Mouse (Mus musculus) embryonic fibroblast, embryonic 13.5 days (primary cell): ENCODE data around the gene Psmd3. TPM values are rescaled to one million over a fixed set of nuclear protein-coding genes. Genes with fewer than 3 reads are reported as not detected.

ENCODE experiments used
- H3K27ac ChIP-seq: 2 replicates; pipeline ENCODE4 v1.5.1; 2012; ENCODE audit warnings: low read length, control low read depth, inconsistent platforms; ENCODE audit not compliant: insufficient read depth
- H3K4me1 ChIP-seq: 2 replicates; pipeline ENCODE4 v1.6.1; 2011; ENCODE audit warnings: low read length; ENCODE audit not compliant: control insufficient read depth, insufficient read depth
- H3K4me3 ChIP-seq: 2 replicates; pipeline ENCODE4 v1.5.1; 2011; ENCODE audit warnings: mild to moderate bottlenecking, control low read depth, low read length; ENCODE audit not compliant: insufficient read depth
- CTCF ChIP-seq: IDR thresholded peaks from 2 replicates; pipeline ENCODE4 v1.5.1; 2011; ENCODE audit warnings: mild to moderate bottlenecking, control low read depth, low read length, moderate library complexity, borderline replicate concordance; ENCODE audit not compliant: insufficient read depth
- POLR2A ChIP-seq: IDR thresholded peaks from 2 replicates; pipeline ENCODE4 v1.6.1; 2011; ENCODE audit warnings: low read depth, mild to moderate bottlenecking, control low read depth, low read length, moderate library complexity
- polyA plus RNA-seq: library from polyadenylated mRNA; stranded (reverse); fragments of >200 nt; gene quantifications from 2 replicates; pipeline ENCODE4 v1.2.4, GENCODE M21; 2011; ENCODE audit warnings: low read depth; ENCODE audit not compliant: missing spikeins, insufficient read length

Gene Psmd3
- polyA plus RNA-seq, 1 experiment = 86.7 TPM

GRCm38 (mm10) chr11:98713703-98714102, 31.3 kb downstream of the Psmd3 start:
- Histone ChIP-seq H3K4me1 (peaks cover 4% of the 10 kb centered on the region; the same call in 1 of the 2 replicates), H3K4me3 (no peak overlapping the region), H3K27ac (no peak overlapping the region)
- TF ChIP-seq POLR2A (no peak), CTCF (no peak)

- H3K4me1 ChIP-seq = no peaks in the 10 kb centered on the region
- TF ChIP-seq POLR2A (no peak), CTCF (no peak)
- H3K27ac ChIP-seq = no peak overlapping the region
- no peak overlapping the region for H3K4me3 ChIP-seq
Observed at GRCm38 (mm10) chr11:98715946-98716345, 33.6 kb downstream of the Psmd3 start.

GRCm38 (mm10) chr11:98717904-98718303, 35.5 kb downstream of the Psmd3 start:
- Histone ChIP-seq H3K27ac (no peak overlapping the region), H3K4me1 (no peaks in the 10 kb centered on the region), H3K4me3 (no peak overlapping the region)
- TF ChIP-seq CTCF (peak; percentile 78; the same call in 1 of the 2 replicates), POLR2A (no peak)

GRCm38 (mm10) chr11:98720756-98721155, 38.4 kb downstream of the Psmd3 start:
- H3K4me3 ChIP-seq = no peak overlapping the region
- no peak overlapping the region for H3K27ac ChIP-seq
- TF ChIP-seq CTCF = no peak
- TF ChIP-seq POLR2A = no peak
- H3K4me1 ChIP-seq = no peaks in the 10 kb centered on the region

GRCm38 (mm10) chr11:98721458-98722226, 39.3 kb downstream of the Psmd3 start:
- Histone ChIP-seq H3K27ac (no peak overlapping the region), H3K4me1 (no peaks in the 10 kb centered on the region), H3K4me3 (no peak overlapping the region)
- no peak for TF ChIP-seq CTCF
- TF ChIP-seq POLR2A = no peak

GRCm38 (mm10) chr11:98723098-98723497, 40.7 kb downstream of the Psmd3 start:
- H3K4me3 ChIP-seq = no peak overlapping the region
- no peak overlapping the region for H3K27ac ChIP-seq
- TF ChIP-seq POLR2A (no peak), CTCF (no peak)
- no peaks in the 10 kb centered on the region for H3K4me1 ChIP-seq

GRCm38 (mm10) chr11:98725926-98726506, 43.7 kb downstream of the Psmd3 start:
- no peak for TF ChIP-seq CTCF
- Histone ChIP-seq H3K4me3 (no peak overlapping the region), H3K4me1 (peaks cover 5% of the 10 kb centered on the region; the same call in 1 of the 2 replicates), H3K27ac (no peak overlapping the region)

GRCm38 (mm10) chr11:98729119-98729588, 46.8 kb downstream of the Psmd3 start, which contains the start of gene Med24:
Gene Med24, minus strand, starts transcription at chr11:98729435.
- Histone ChIP-seq H3K27ac (peak within 1 kb of the TSS; percentile 23), H3K4me3 (peak within 1 kb of the TSS; percentile 94), H3K4me1 (peaks cover 8% of the 10 kb centered on the region; the same call in 1 of the 2 replicates)
- no peak for TF ChIP-seq CTCF
- TF ChIP-seq POLR2A = peak; percentile 73

GRCm38 (mm10) chr11:98730727-98731126, 48.4 kb downstream of the Psmd3 start:
- peaks cover 8% of the 10 kb centered on the region; the same call in 1 of the 2 replicates for H3K4me1 ChIP-seq
- TF ChIP-seq CTCF (no peak), POLR2A (no peak)
- peak overlapping the region; percentile 91 for H3K27ac ChIP-seq
- no peak overlapping the region for H3K4me3 ChIP-seq

- no peak for TF ChIP-seq CTCF
- TF ChIP-seq POLR2A = no peak
- no peak overlapping the region for H3K4me3 ChIP-seq
- H3K27ac ChIP-seq = peak overlapping the region; percentile 91
- peaks cover 8% of the 10 kb centered on the region; the same call in 1 of the 2 replicates for H3K4me1 ChIP-seq
Observed at GRCm38 (mm10) chr11:98731134-98731533, 48.8 kb downstream of the Psmd3 start.
